Mouse (Mus musculus): ENCODE measurements around the gene Rassf3. TPM values are rescaled to one million over a fixed set of nuclear protein-coding genes. Genes with fewer than 3 reads are reported as not detected.

Rassf3 gene
- 12.9 and 15.5 TPM in 2 replicates for polyA plus RNA-seq (2012; rRNA removed)

GRCm38 (mm10) chr10:121476190-121476967 lies at the start of gene Rassf3:
Gene Rassf3 (minus strand): TSS chr10:121476347.
- 1% methylated on average over 53 of the region's 62 CpGs for WGBS
- DNase-seq: peak; percentile 98
- Histone ChIP-seq H3K27me3 (ENCODE audit: control insufficient read depth, insufficient read depth, low read length) (no peaks in the 10 kb centered on the region), H3K27ac (ENCODE audit: control insufficient read depth, insufficient read depth, low read length) (peak within 1 kb of the TSS; percentile 49; the same call in 1 of the 2 replicates), H3K4me1 (replicated peaks; ENCODE audit: control insufficient read depth, insufficient read depth, low read length) (peaks cover 29% of the 10 kb centered on the region), H3K36me3 (ENCODE audit: control insufficient read depth, insufficient read depth, low read length) (no peaks in the 10 kb centered on the region), H3K4me3 (ENCODE audit: control insufficient read depth, insufficient read depth, low read length) (peak within 1 kb of the TSS; percentile 76)
- TF ChIP-seq CTCF (IDR thresholded peaks at IDR 0.05; ENCODE audit: borderline replicate concordance, control insufficient read depth, extremely low read depth, insufficient read depth, low read length, poor library complexity) (peak; percentile 48; the same call in 1 of the 2 replicates), POLR2A (IDR thresholded peaks at IDR 0.05; ENCODE audit: control insufficient read depth, extremely low read depth, insufficient read depth, low read length, poor library complexity) (peak; percentile 58)

- H3K27ac ChIP-seq (ENCODE audit: control insufficient read depth, insufficient read depth, low read length): no peak overlapping the region
- H3K4me3 ChIP-seq (ENCODE audit: control insufficient read depth, insufficient read depth, low read length): no peak overlapping the region
- DNase-seq: no peak
- no peaks in the 10 kb centered on the region for H3K27me3 ChIP-seq (ENCODE audit: control insufficient read depth, insufficient read depth, low read length)
- no peak for TF ChIP-seq POLR2A (IDR thresholded peaks at IDR 0.05; ENCODE audit: control insufficient read depth, extremely low read depth, insufficient read depth, low read length, poor library complexity)
- no peak for TF ChIP-seq CTCF (IDR thresholded peaks at IDR 0.05; ENCODE audit: borderline replicate concordance, control insufficient read depth, extremely low read depth, insufficient read depth, low read length, poor library complexity)
- H3K36me3 ChIP-seq (ENCODE audit: control insufficient read depth, insufficient read depth, low read length): no peaks in the 10 kb centered on the region
- 89% methylated on average over 12 of the region's 12 CpGs for WGBS
- H3K4me1 ChIP-seq (replicated peaks; ENCODE audit: control insufficient read depth, insufficient read depth, low read length): peaks cover 2% of the 10 kb centered on the region
Measured at GRCm38 (mm10) chr10:121520923-121521585, 44.9 kb upstream of the Rassf3 start.

- WGBS: 48% methylated on average over 2 of the region's 2 CpGs
Measured at GRCm38 (mm10) chr10:121519710-121520109, 43.6 kb upstream of the Rassf3 start.

GRCm38 (mm10) chr10:121516008-121516600 lies 40.0 kb upstream of the Rassf3 start:
- Histone ChIP-seq H3K27ac (ENCODE audit: control insufficient read depth, insufficient read depth, low read length) (no peak overlapping the region), H3K27me3 (ENCODE audit: control insufficient read depth, insufficient read depth, low read length) (no peaks in the 10 kb centered on the region), H3K36me3 (ENCODE audit: control insufficient read depth, insufficient read depth, low read length) (no peaks in the 10 kb centered on the region), H3K4me1 (replicated peaks; ENCODE audit: control insufficient read depth, insufficient read depth, low read length) (peaks cover 2% of the 10 kb centered on the region), H3K4me3 (ENCODE audit: control insufficient read depth, insufficient read depth, low read length) (no peak overlapping the region)
- WGBS: 32% methylated on average over 18 of the region's 18 CpGs
- peak; percentile 73 for DNase-seq
- peak; percentile 50; the same call in 1 of the 2 replicates for TF ChIP-seq CTCF (IDR thresholded peaks at IDR 0.05; ENCODE audit: borderline replicate concordance, control insufficient read depth, extremely low read depth, insufficient read depth, low read length, poor library complexity)
- TF ChIP-seq POLR2A (IDR thresholded peaks at IDR 0.05; ENCODE audit: control insufficient read depth, extremely low read depth, insufficient read depth, low read length, poor library complexity): no peak

More at GRCm38 (mm10) chr10:121519710-121520109, 43.6 kb upstream of the Rassf3 start:
- Histone ChIP-seq H3K27me3 (ENCODE audit: control insufficient read depth, insufficient read depth, low read length) (no peaks in the 10 kb centered on the region), H3K27ac (ENCODE audit: control insufficient read depth, insufficient read depth, low read length) (no peak overlapping the region), H3K36me3 (ENCODE audit: control insufficient read depth, insufficient read depth, low read length) (no peaks in the 10 kb centered on the region), H3K4me1 (replicated peaks; ENCODE audit: control insufficient read depth, insufficient read depth, low read length) (peaks cover 2% of the 10 kb centered on the region), H3K4me3 (ENCODE audit: control insufficient read depth, insufficient read depth, low read length) (no peak overlapping the region)
- DNase-seq: no peak
- TF ChIP-seq POLR2A (IDR thresholded peaks at IDR 0.05; ENCODE audit: control insufficient read depth, extremely low read depth, insufficient read depth, low read length, poor library complexity): no peak
- no peak for TF ChIP-seq CTCF (IDR thresholded peaks at IDR 0.05; ENCODE audit: borderline replicate concordance, control insufficient read depth, extremely low read depth, insufficient read depth, low read length, poor library complexity)

- Histone ChIP-seq H3K27ac (ENCODE audit: control insufficient read depth, insufficient read depth, low read length) (no peak overlapping the region), H3K27me3 (ENCODE audit: control insufficient read depth, insufficient read depth, low read length) (no peaks in the 10 kb centered on the region), H3K36me3 (ENCODE audit: control insufficient read depth, insufficient read depth, low read length) (no peaks in the 10 kb centered on the region), H3K4me1 (replicated peaks; ENCODE audit: control insufficient read depth, insufficient read depth, low read length) (peaks cover 24% of the 10 kb centered on the region), H3K4me3 (ENCODE audit: control insufficient read depth, insufficient read depth, low read length) (no peak overlapping the region)
- 90% methylated on average over 24 of the region's 24 CpGs for WGBS
- no peak for DNase-seq
- no peak for TF ChIP-seq CTCF (IDR thresholded peaks at IDR 0.05; ENCODE audit: borderline replicate concordance, control insufficient read depth, extremely low read depth, insufficient read depth, low read length, poor library complexity)
- no peak for TF ChIP-seq POLR2A (IDR thresholded peaks at IDR 0.05; ENCODE audit: control insufficient read depth, extremely low read depth, insufficient read depth, low read length, poor library complexity)
Measured at GRCm38 (mm10) chr10:121509751-121510643, 33.9 kb upstream of the Rassf3 start.

All from thymus, adult 2 months (tissue).